Mouse (Mus musculus): Measurements from ENCODE around the gene Map3k3. TPM values are rescaled to one million over a fixed set of nuclear protein-coding genes. Genes with fewer than 3 reads are reported as not detected.

Gene Map3k3
- total RNA-seq (2021): 10 to 100 TPM; 55.6 to 55.8 TPM

DNA sequence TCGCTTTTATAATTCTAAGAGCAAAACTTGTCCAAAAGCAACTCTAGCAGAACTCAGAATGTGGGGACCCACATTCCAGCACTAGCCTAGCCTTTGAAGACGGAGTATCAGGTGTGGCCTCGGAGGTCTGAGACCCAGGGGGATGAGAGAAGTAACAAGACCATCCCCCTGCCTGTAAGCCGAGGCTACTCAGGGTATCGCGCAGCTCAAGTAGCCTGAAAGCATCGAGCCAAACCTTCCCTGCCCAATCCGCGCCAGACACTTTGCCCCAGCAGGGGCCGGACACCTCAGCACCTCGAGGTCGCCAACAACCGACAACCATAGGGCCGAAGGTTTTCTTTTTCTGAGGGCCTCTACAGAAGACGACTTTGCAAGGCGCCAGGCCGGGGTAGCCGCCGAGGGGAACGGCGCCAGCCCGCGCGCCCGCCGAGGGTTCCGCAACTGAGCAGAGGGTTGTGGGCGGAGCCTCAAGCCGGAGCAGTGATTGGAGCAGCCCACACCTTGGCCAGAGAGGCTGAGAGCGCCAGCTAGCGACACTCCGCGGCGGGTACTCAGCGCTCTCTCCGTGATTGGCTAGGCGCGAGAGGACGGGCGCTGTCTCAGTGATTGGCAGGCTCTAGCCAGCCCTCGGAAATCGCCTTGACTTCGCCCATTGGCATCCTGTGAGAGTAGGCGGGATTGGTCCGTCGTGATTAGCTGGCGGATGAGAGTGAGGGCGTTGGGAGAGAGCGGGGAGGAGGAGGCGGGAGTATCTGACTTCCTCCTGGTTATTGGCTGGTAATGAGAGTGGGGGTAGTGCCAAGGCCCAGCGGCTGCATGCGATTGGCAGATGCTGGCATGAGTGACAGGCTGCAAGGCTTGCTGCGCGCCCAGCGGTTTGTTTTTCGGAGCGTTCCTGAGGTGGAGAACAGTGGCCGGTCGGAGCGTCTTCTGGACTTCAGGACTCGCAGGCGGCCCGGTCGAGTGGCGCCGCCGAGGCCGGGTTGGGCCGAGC lies at the start of gene Map3k3:
Map3k3 (plus strand) TSS at position 906 of the 994 bp plus-strand sequence.
- DNase-seq: peak; percentile 99

- no peak for DNase-seq
Observed at GRCm38 (mm10) chr11:106034986-106035385, 49.4 kb upstream of the Map3k3 start.

DNA sequence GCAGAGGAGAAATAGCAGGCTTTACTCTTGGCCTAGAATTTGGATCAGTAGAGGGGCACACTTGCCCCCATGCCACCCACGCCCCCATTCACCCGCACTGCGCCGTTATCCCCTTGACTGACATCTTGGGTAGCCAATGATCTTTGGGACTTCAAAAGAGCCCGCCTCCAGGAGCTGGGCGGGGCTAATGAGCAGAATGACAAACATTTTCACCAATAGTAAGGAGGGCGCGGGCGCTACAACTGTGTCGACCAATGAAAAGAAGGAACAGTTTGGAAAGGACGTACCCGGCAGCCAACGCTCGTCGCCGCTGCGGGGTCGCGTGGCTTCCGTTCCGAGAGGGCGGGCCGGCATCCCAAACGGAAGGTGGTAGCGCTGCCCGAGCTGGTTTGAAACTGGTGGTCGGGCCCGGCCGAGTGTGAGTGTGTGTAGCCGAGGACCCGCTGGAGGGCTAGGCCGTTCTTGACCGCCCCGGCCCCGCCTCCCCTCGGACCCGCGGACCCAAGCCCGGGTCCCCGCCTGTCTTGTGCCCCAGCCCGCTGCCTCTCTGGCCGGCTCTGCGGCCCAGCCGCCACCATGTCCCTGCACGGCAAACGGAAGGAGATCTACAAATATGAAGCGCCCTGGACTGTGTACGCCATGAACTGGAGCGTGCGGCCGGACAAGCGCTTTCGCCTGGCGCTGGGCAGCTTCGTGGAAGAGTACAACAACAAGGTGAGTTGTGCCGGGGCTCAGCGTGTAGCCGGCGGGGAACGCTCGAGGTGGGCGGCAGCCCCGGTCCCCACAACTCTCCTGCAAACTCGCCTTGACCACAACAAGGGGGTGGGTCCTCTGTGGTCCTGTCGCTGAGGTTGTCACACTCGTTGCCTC lies 47.6 kb upstream of the Map3k3 start, which contains the start of gene Dcaf7:
Dcaf7 (plus strand) TSS at position 325 of the 870 bp plus-strand sequence.
- peak; percentile 97 for DNase-seq

DNA sequence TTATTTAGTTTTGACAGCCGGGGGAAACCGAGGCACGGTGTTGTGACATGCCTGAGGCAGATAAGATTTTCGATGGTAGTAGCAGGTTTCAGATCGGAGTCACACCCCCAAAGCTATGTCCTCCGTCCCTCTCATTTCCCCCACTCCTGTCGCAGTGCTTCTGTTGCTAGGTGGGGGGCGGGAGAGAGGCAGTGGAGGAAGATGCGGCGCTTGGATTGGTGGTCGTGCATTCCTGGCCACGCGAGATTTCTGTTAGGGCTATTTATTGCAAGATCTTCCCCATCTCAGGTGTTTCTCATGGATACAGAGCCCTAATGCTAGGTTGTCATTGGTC lies 47.0 kb upstream of the Map3k3 start:
- peak; percentile 47 for DNase-seq

- DNase-seq: no peak
Observed at GRCm38 (mm10) chr11:106044349-106044748, 40.1 kb upstream of the Map3k3 start.

DNA sequence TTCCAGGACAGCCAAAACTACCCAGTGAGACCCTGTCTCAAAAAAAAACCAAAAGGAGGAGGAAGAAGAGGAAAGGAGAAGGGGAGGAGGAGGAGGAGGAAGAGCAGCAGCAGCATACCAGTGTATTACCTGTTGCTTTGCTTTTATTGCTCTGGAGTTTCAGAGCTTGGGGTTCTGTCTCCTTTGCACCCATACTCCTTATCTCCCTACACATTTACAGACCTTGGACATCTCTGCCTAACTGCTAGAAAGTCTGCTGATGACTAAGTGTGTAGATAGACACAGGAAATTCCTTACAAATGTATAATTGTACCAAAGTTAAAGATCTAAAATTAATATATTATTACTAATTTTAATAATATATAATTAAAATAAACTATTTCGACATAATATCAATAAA lies 39.2 kb upstream of the Map3k3 start:
- no peak for DNase-seq

DNA sequence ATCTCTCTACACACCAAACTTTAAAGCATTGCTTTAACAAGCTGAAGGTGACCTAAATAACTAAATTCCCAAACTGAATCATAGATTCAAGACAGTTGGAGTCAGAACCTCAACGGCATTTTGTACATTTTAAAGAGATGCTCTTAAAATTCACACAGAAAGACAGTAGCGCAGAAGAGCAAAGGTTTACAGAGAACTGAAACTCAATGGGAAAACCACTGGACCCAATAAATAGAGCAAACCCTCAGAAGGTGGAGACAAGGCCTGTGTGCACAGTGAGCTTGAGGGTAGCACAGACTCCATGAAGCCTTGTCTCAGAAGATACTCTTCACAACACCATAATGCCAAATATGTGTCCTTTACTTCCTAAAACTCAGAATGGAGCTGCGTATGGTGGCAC lies 38.6 kb upstream of the Map3k3 start:
- DNase-seq: no peak

GRCm38 (mm10) chr11:106046584-106046983 lies 37.8 kb upstream of the Map3k3 start:
- no peak for DNase-seq

GRCm38 (mm10) chr11:106053921-106054320 lies 30.5 kb upstream of the Map3k3 start:
- no peak for DNase-seq

DNA sequence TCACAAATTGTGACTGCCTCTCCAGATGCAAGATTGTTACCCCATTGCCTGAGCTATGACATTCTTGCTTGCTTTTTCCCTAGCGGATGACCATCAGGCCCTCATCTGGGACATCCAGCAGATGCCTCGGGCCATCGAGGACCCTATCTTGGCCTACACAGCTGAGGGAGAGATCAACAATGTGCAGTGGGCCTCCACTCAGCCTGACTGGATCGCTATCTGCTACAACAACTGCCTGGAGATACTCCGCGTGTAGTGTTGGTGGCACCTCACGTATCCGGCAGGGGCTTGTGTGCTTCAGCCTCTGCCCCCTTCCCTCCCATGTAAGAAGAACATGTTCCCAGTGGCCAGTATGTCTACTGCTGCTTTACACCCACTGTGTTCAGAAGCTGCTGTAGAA lies 29.8 kb upstream of the Map3k3 start:
- no peak for DNase-seq

GRCm38 (mm10) chr11:106055341-106055740 lies 29.1 kb upstream of the Map3k3 start:
- no peak for DNase-seq

- no peak for DNase-seq
Observed at GRCm38 (mm10) chr11:106056819-106057491, 27.5 kb upstream of the Map3k3 start.

DNA sequence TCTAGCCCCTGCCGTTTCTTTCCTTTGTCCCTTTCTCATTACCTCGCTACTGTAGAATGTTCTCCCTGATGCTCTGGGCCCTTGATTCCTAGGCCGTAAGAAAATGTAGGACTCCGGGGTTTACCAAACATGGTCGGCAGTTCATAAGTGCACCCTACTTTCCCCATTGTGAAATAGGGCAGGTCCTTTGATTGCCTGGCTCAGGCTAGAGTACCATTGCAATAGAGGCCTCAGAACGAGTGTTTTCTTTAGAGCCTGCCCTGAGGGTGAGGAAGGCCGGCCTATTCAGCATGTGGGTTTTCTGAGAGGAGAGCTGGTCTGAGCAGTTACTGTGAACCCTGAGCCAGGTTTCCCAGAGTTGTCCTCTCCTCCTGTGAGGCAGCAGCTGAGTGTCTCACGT lies 26.4 kb upstream of the Map3k3 start:
- DNase-seq: no peak

DNA sequence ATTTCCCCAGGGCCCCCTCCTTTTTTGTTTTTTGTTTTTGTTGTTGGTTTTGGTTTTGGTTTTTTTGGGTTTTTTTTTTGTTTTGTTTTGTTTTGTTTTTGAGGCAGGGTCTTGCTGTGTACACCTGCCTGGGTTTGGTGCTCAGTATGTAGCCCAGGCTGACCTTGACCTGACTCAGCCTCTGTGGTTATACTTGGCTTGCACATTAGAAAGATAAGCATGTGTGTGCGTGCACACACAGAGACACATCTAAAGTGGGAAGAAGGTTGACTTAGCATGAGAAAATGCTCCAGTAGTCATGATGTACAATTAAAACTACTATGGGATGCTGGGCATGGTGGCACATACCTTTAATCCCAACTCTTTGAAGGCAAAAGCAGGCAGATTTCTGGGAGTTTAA lies 23.9 kb upstream of the Map3k3 start:
- no peak for DNase-seq

GRCm38 (mm10) chr11:106061311-106061710 lies 23.1 kb upstream of the Map3k3 start:
- DNase-seq: no peak

DNA sequence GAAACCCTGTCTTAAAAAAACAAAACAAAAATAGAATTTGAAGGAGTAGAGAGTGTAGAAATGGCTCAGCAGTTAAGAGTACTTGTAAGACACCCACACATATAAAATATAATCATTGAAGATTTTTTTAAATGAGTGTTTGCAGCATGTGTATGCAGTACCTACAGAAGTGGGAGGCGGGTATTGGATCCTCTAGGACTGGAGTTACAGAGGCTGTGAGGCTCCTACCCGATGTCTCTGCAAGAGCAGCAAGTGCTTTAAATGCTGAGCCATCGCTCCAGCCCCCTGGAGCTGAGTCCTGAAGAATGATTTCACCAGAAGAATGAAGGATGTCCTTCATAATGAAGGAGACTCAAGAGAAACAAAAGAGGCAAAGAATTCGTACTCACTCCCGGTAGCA lies 20.7 kb upstream of the Map3k3 start:
- DNase-seq: no peak

DNA sequence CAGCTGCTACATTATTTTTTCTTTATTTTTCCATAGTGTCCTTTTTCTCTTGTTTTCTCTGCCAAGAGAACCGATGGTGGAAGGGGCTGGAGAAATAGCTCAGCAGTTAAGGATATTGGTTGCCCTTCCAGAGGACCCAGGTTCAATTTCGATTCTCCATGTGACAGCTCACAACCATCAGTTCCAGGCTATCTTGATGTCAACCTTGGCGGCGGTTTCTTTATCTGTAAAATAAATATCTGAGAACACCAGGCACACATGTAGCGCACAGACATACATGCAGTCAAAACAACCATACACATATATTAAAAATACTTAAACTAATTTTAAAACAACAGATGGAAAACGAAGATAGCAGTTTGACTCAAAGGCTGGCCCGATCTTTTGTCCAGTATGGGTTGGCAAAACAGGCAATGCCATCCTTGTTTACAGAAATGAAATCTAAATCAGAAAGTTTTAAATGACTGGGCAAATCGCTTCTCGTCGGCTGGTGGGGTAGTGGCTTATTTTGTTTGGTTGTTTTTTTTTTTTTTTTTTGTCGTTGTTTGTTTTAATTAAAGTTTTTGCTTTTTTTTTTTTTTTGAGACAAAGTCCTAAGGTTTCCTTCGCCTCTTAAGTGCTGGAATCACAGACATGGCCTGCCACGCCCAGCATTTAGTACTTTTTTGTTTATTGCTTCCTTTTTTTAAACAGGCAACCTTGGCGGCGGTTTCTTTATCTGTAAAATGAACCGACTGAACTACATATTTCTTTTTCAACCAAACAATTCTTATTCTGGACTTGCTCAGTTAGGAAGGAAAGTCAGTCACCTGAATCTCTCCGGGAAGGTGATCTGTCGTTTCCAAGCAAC lies 19.1 kb upstream of the Map3k3 start:
- DNase-seq: no peak

DNA sequence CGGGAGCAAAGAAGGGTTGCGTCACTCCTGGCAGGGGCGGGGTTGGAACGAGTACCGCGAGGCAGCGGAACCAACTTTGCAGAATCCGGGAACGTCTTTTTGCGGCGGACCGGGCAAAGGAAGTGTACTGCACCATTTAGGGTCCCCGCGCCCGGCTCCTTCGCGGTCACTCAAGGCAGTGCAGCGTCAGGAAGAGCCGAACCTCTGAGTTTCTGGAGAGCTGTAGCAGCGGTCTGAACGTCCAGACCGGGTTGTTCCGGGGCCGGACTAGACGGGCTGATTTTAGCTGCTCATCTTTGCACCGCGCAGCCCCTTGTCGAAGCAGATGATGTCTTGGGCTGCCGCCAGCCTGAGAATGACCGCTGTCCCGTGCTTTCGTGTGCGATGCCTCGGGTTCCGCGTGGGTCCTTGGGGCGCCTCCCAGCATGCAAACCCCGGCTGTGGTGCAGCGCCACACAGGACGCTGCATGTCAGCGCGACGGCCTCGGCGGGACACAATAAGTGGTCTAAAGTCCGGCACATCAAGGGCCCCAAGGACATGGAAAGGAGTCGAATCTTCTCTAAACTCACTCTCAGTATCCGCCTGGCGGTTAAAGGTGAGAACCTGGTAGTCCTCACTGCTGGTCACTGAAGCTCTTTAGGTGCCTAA lies 18.4 kb upstream of the Map3k3 start, which contains the start of gene Taco1:
Taco1 (plus strand) TSS at position 139 of the 649 bp plus-strand sequence.
- peak; percentile 97 for DNase-seq

- peak; percentile 50 for DNase-seq
Observed at GRCm38 (mm10) chr11:106066616-106067015, 17.8 kb upstream of the Map3k3 start.

DNA sequence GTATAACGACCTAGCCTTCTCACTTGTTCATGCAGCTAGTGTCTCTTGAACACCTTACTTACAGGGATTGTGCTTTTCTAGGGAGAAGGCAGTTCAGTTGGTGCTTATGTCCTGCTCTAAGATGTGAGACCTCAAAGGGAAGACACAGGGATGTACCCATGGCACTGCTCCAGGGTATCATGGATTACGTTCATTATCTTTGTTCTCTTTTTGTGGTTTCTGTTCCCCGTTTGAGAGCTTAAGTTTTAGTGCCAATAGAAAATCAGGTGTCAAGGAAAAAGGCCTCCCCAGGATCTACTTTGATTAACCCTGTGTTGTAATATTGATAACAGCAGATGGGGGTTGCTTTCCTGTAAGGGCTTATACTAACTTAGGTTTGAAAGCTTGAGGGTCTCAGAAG lies 10.6 kb upstream of the Map3k3 start:
- no peak for DNase-seq

- DNase-seq: peak; percentile 82
Observed at GRCm38 (mm10) chr11:106076321-106076720, 8.1 kb upstream of the Map3k3 start.
